8 mouse cellular contexts compared by ENCODE assay signal in the genomic region with DNA sequence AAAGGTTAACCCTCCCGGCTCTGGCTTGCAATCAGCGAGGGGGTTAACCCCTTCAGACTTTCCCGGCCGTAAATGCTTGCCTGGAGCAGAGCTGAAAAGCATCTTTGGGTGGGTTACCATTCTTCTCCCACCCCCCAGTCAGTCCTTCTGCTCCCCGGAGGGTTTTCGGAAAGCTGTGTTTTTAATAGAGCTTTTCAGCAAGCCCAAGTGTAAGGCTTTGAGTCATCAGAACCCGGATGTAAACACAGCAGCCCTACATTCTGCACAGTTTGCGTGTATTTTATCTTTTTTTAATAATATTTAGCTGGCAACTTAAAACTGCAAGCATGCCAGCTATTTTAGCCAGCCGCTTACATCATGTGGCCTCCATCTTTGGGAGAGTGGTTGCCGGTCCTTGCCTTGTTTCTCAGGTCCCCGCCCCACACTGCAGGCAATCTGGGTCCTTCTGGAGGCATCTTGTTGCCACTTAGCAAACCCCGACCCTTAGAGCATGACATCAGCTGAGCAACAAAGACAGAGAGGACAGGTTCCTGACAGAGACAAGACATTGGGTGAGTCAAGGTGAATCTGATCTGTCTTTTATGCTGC. TPM values are rescaled to one million over a fixed set of nuclear protein-coding genes. Genes with fewer than 3 reads are reported as not detected.
A peak's percentile ranks its signal among the peaks of the same experiment; 100 is the strongest.
DNase-seq lines count a peak whose midpoint lies in the region; ATAC-seq lines count a peak whose summit lies in the region.

No protein-coding gene starts in this region.

- intact Hi-C loops in left cerebral cortex, postnatal 25 days (cut with DNase I): loop anchor here (1.0 kb wide), 2 partner anchors 52 to 94 kb away; a partner anchor contains a TSS

- H3K4me2 ChIP-seq in embryonic facial prominence, embryonic 12.5 days (replicated peaks): peak overlapping the region; percentile 54

- peak overlapping the region; percentile 27 for H3K4me3 ChIP-seq in embryonic facial prominence, embryonic 12.5 days
- H3K4me3 ChIP-seq in macrophage (ENCODE audit: inconsistent target): peak overlapping the region; percentile 39

- no peak; the same call in 1 of the 2 replicates for ATAC-seq in embryonic facial prominence, embryonic 12.5 days (ENCODE audit: insufficient number of reproducible peaks, insufficient read depth, low FRiP score, low TSS enrichment)
- peak; percentile 26 for ATAC-seq in inflammation-experienced regulatory T-cells, adult 6 months

- no peaks in the 10 kb centered on the region for H3K9me3 ChIP-seq in embryonic facial prominence, embryonic 12.5 days

- no peaks in the 10 kb centered on the region for H3K36me3 ChIP-seq in embryonic facial prominence, embryonic 12.5 days
- H3K36me3 ChIP-seq in macrophage (ENCODE audit: inconsistent target): no peaks in the 10 kb centered on the region

- H3K4me1 ChIP-seq in embryonic facial prominence, embryonic 12.5 days: peaks cover 85% of the 10 kb centered on the region

- under 1% methylated on average over 12 of the region's 12 CpGs for WGBS in embryonic facial prominence, embryonic 12.5 days
- WGBS in macrophage (ENCODE audit: missing documents): under 1% methylated on average over 11 of the region's 12 CpGs

- no peaks in the 10 kb centered on the region for H3K27me3 ChIP-seq in embryonic facial prominence, embryonic 12.5 days

- peak overlapping the region; percentile 99 for H3K27ac ChIP-seq in embryonic facial prominence, embryonic 12.5 days
- peak overlapping the region; percentile 97 for H3K27ac ChIP-seq in macrophage

- peak; percentile 69 to 82 for DNase-seq in left cerebral cortex, postnatal 25 days (ENCODE audit: low spot score in 2 of 2)
- DNase-seq in left cerebral cortex, adult 8-10 months (ENCODE audit: low spot score in 2 of 2): no peak
- peak; percentile 68 for DNase-seq in MN1 (ENCODE audit: low spot score)
- peak; percentile 64 for DNase-seq in thymus, postnatal 14 days
- no peak for DNase-seq in right cerebral cortex, adult 18-20 months

- H3K9ac ChIP-seq in embryonic facial prominence, embryonic 12.5 days: peak overlapping the region; percentile 13; the same call in 1 of the 2 replicates

- peaks cover 42% of the 10 kb centered on the region for H3K79me2 ChIP-seq in macrophage (ENCODE audit: inconsistent target)

RNA-seq across cellular contexts. Expression of a gene that starts 10.3 kb away (rescaled TPM):
- 10 to 100 TPM; 61.9 to 78.7 TPM for total RNA-seq in left cerebral cortex, postnatal 25 days (2021)
- total RNA-seq in left cerebral cortex, adult 8-10 months (2022): 10 to 100 TPM; 60.7 to 74.9 (median 68.5) TPM
- 53.9 and 59.2 TPM in 2 replicates for polyA plus RNA-seq in embryonic facial prominence, embryonic 12.5 days (2016; fragmentation: Nextera tagmentation; extraction: Ambion mirVana)
- polyA plus RNA-seq in inflammation-experienced regulatory T-cells, adult 6 months (2017; shearing (Covaris generic)): 10 to 100 TPM in 1 of 3 experiments, 1 to 10 TPM in 2; 8.0 to 14.6 (median 9.4) TPM
- 10 to 100 TPM in 5 of 26 experiments, 1 to 10 TPM in 20, under 1 TPM in 1; 0.94 to 14.8 (median 5.9) TPM for total RNA-seq in macrophage (2018; cell fraction: chromatin; rRNA removed)
- 10 to 100 TPM in 24 of 26 experiments, 1 to 10 TPM in 2; 7.3 to 28.3 (median 21.4) TPM for total RNA-seq in macrophage (2018; cell fraction: cytosol; rRNA removed)
- total RNA-seq in macrophage (2018; cell fraction: nucleus; rRNA removed): 10 to 100 TPM in 24 of 26 experiments, 1 to 10 TPM in 2; 7.2 to 45.6 (median 16.6) TPM
- 9.1 to 32.1 TPM (median 10.4 TPM) in 3 replicates for polyA plus RNA-seq in macrophage (2018)

RNA-seq across cellular contexts. Expression of a gene that starts 51.9 kb away (rescaled TPM):
- total RNA-seq in left cerebral cortex, postnatal 25 days (2021): 10 to 100 TPM; 79.9 to 87.8 TPM
- 100 to 1,000 TPM in 1 of 4 experiments, 10 to 100 TPM in 3; 95.7 to 109 (median 99.4) TPM for total RNA-seq in left cerebral cortex, adult 8-10 months (2022)
- polyA plus RNA-seq in embryonic facial prominence, embryonic 12.5 days (2016; fragmentation: Nextera tagmentation; extraction: Ambion mirVana): 29.2 and 31.9 TPM in 2 replicates
- 10 to 100 TPM; 20.2 to 29.2 (median 28.3) TPM for polyA plus RNA-seq in inflammation-experienced regulatory T-cells, adult 6 months (2017; shearing (Covaris generic))
- total RNA-seq in macrophage (2018; cell fraction: chromatin; rRNA removed): 100 to 1,000 TPM in 24 of 26 experiments, 10 to 100 TPM in 2; 47.8 to 664 (median 256) TPM
- 100 to 1,000 TPM in 9 of 26 experiments, 10 to 100 TPM in 17; 31.9 to 138 (median 77.0) TPM for total RNA-seq in macrophage (2018; cell fraction: cytosol; rRNA removed)
- total RNA-seq in macrophage (2018; cell fraction: nucleus; rRNA removed): 100 to 1,000 TPM in 20 of 26 experiments, 10 to 100 TPM in 6; 48.7 to 440 (median 191) TPM
- 42.6 to 89.8 TPM (median 86.9 TPM) in 3 replicates for polyA plus RNA-seq in macrophage (2018)

Comparison
In these comparisons a context has a peak if more than half of its experiments do, and no peak if none do; other contexts are left out.
1. DNase-seq: peak in left cerebral cortex, postnatal 25 days (2 of 2), MN1 (single experiment) and thymus, postnatal 14 days (single experiment); none in left cerebral cortex, adult 8-10 months (0 of 2) and right cerebral cortex, adult 18-20 months (single experiment).